Mouse (Mus musculus) spleen, adult 2 months (tissue): Measurements from ENCODE around the gene Uqcr10. TPM values are rescaled to one million over a fixed set of nuclear protein-coding genes. Genes with fewer than 3 reads are reported as not detected.

Experiments used
- DNase-seq, 2 experiments: peaks; one replicate each; pipeline versions ENCODE4 v3.0.0 to v3.0.0-alpha.2; 2012 to 2021; ENCODE audit warnings: low spot score in 2 of 2, low read depth in 1 of 2
- H3K27ac ChIP-seq: fragments of 200-500 bp; 2 replicates; pipeline ENCODE4 v1.5.1; 2012; ENCODE audit warnings: low read length, inconsistent platforms; ENCODE audit not compliant: insufficient read depth
- H3K27me3 ChIP-seq: fragments of 200-500 bp; 2 replicates; pipeline ENCODE4 v1.6.1; 2012; ENCODE audit warnings: mild to moderate bottlenecking, moderate library complexity, low read length, inconsistent platforms; ENCODE audit not compliant: control insufficient read depth, insufficient read depth
- H3K36me3 ChIP-seq: fragments of 200-500 bp; 2 replicates; pipeline ENCODE4 v1.6.1; 2012; ENCODE audit warnings: mild to moderate bottlenecking, low read length, inconsistent platforms; ENCODE audit not compliant: control insufficient read depth, insufficient read depth
- H3K4me1 ChIP-seq: fragments of 200-500 bp; 2 replicates; pipeline ENCODE4 v1.6.1; 2011; ENCODE audit warnings: inconsistent platforms; ENCODE audit not compliant: control insufficient read depth, insufficient read depth, insufficient read length
- H3K4me3 ChIP-seq: fragments of 200-500 bp; 2 replicates; pipeline ENCODE4 v1.5.1; 2011; ENCODE audit warnings: mild to moderate bottlenecking, inconsistent platforms; ENCODE audit not compliant: insufficient read depth, insufficient read length; ENCODE audit errors: extremely low read depth
- CTCF ChIP-seq: fragments of 200-500 bp; IDR thresholded peaks from 2 replicates; pipeline ENCODE4 v1.5.1; 2011; ENCODE audit warnings: mild to moderate bottlenecking, inconsistent platforms; ENCODE audit not compliant: insufficient read depth, insufficient read length, insufficient replicate concordance; ENCODE audit errors: extremely low read depth
- POLR2A ChIP-seq: fragments of 200-500 bp; IDR thresholded peaks from 2 replicates; pipeline ENCODE4 v1.6.1; 2011; ENCODE audit warnings: low read depth, low read length, inconsistent platforms
- WGBS: fragments of 180-500 bp; shearing (Covaris S2); methylation state at CpG from one replicate; pipeline ENCODE4 v1.1.7; 2018; 5-methylcytosine and 5-hydroxymethylcytosine counted together
- polyA plus RNA-seq: library from polyadenylated mRNA; depleted of rRNA; stranded (reverse); fragments of >200 nt; gene quantifications from 2 replicates; pipeline ENCODE4 v1.2.3, GENCODE M21; 2012

Uqcr10 gene
- polyA plus RNA-seq, 1 experiment = 160 TPM

DNA sequence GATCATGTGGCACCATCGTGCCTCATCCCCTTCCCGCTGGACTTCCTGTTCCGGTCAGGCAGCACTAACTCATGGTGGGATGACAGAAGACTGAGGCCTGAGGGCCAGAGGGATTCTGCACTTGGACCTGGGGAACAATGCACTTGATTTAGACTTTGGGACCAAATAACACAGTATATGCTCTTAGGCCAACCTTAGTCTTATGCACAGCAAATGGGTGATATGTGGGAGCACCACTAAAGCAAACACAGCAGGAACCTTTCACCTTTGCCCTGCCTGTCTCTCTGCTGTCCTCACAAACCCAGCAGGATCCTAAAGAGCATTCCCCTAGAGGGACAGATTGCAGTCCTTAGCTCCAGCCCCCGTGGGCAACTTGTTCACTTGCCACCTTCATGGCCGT lies 36.6 kb upstream of the Uqcr10 start:
- H3K36me3 ChIP-seq = peaks cover 10% of the 10 kb centered on the region
- TF ChIP-seq CTCF (no peak), POLR2A (no peak)
- H3K27me3 ChIP-seq = peaks cover 5% of the 10 kb centered on the region; the same call in 1 of the 2 replicates
- H3K4me3 ChIP-seq = no peak overlapping the region
- DNase-seq = no peak
- H3K27ac ChIP-seq = no peak overlapping the region
- WGBS = 61% methylated on average over 5 of the region's 5 CpGs
- peaks cover under 1% of the 10 kb centered on the region; the same call in 1 of the 2 replicates for H3K4me1 ChIP-seq

DNA sequence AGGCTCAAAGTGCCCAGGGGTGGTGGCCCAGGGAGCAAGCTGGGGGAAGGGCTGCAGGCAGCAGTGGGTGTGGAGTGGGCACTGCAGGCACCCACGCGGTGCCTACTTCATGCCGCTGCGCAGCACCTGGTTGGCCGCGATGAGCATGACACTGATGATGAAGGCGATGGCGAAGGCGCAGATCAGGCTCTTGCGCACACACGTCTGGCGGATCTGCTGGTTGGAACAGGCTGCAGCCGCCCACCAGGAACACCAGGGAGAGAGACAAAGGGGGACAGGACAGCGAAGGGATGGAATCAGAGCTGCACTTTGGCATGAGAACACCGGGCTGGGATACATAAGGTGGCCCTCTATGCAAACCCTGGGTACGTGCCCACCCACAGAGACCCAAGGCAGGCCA lies 34.6 kb upstream of the Uqcr10 start:
- Histone ChIP-seq H3K27ac (no peak overlapping the region), H3K36me3 (peaks cover 17% of the 10 kb centered on the region), H3K4me3 (no peak overlapping the region), H3K4me1 (no peaks in the 10 kb centered on the region), H3K27me3 (no peaks in the 10 kb centered on the region)
- 94% methylated on average over 16 of the region's 16 CpGs for WGBS
- TF ChIP-seq POLR2A (no peak), CTCF (no peak)
- DNase-seq = no peak

DNA sequence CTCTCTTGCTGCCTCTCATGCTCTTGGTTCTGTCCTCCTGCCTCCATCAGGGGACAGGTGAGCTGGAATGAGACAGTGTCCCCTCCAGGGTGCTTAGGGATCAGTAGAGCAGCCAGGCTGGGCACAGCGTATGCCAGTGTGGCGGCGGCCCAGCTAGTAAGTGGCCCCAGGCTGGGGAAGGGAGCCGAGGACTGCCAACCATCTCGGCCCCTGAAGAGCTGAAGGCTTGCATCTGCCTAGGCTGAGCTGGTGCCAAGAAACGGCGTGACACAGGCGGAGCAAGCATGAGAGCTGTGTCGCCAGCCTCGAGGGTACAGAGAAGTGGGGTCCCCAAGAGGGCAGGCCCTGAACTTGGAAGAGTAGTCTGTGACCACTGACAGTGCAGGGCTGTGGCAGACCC lies 33.5 kb upstream of the Uqcr10 start:
- Histone ChIP-seq H3K4me1 (no peaks in the 10 kb centered on the region), H3K27ac (no peak overlapping the region), H3K36me3 (peaks cover 18% of the 10 kb centered on the region), H3K27me3 (no peaks in the 10 kb centered on the region), H3K4me3 (no peak overlapping the region)
- DNase-seq = no peak
- TF ChIP-seq CTCF (no peak), POLR2A (no peak)
- WGBS = 85% methylated on average over 10 of the region's 10 CpGs

DNA sequence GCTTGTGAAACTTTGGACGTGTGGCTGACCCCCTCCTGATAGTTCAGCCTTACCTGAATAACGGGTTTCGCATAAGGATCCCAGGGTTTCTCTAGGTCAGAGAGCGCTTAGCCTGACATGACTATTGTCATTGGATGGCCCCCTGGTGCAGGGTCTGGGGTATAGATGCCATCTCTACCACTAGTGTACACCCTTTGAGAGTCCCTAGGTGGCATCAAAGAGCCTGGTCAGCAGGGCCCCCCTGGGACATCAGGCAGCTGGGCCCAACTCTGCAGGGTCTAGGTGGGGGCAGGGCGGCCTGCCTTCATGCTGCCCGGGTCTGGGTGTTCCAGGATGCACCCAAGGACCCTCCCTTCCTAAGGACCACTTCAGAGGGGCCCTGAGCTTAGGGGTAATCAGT lies 32.2 kb upstream of the Uqcr10 start:
- Histone ChIP-seq H3K27me3 (no peaks in the 10 kb centered on the region), H3K27ac (no peak overlapping the region), H3K4me3 (no peak overlapping the region), H3K4me1 (no peaks in the 10 kb centered on the region), H3K36me3 (peaks cover 20% of the 10 kb centered on the region)
- TF ChIP-seq CTCF (no peak), POLR2A (no peak)
- DNase-seq = no peak
- WGBS = 90% methylated on average over 6 of the region's 6 CpGs

DNA sequence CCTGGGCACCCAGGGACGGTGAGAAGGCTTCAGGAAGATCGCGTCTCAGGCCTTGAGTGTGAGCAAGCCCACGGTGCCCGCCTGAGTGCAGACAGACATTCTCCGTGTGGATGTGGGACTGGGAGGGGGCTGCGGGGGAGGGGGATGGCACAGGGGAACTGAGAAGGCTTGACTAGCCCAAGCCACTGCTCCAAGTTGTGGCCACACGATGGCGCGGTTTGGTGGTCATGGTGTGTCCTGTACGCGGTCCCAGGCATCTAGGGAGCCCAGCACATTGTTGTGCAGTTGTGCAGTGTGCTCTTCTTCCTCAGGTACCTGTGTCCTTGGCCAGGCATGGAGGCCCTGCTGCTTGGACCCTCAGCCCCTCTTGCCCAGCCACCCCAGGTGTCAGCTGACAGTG lies 30.0 kb upstream of the Uqcr10 start:
- Histone ChIP-seq H3K27me3 (no peaks in the 10 kb centered on the region), H3K4me1 (no peaks in the 10 kb centered on the region), H3K4me3 (no peak overlapping the region), H3K27ac (no peak overlapping the region), H3K36me3 (peaks cover 20% of the 10 kb centered on the region)
- no peak for DNase-seq
- 88% methylated on average over 12 of the region's 12 CpGs for WGBS
- TF ChIP-seq POLR2A (no peak), CTCF (no peak)

DNA sequence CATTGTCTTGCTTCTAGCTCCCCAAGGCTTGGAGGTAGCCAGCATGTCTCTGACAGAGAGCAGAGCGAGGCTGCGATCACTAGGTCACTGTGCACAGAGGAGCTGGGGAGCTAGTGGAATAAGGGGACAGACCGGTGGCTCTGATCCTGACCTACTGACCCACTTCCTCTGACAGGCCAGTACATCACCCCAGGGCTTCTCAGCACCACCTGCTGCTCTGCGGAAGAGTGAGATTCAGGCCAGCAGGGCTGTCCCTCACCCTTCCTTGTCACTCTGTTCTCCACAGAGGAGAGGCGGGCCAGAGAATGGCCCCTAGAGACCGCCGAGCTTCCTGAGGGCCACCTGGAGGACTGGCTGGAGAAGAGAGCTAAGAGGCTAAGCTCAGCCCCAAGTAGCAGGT lies 27.6 kb upstream of the Uqcr10 start:
- peaks cover 9% of the 10 kb centered on the region for H3K36me3 ChIP-seq
- no peak for DNase-seq
- TF ChIP-seq CTCF (no peak), POLR2A (no peak)
- H3K4me3 ChIP-seq = no peak overlapping the region
- 90% methylated on average over 7 of the region's 7 CpGs for WGBS
- no peaks in the 10 kb centered on the region for H3K27me3 ChIP-seq
- H3K27ac ChIP-seq = no peak overlapping the region
- H3K4me1 ChIP-seq = no peaks in the 10 kb centered on the region

DNA sequence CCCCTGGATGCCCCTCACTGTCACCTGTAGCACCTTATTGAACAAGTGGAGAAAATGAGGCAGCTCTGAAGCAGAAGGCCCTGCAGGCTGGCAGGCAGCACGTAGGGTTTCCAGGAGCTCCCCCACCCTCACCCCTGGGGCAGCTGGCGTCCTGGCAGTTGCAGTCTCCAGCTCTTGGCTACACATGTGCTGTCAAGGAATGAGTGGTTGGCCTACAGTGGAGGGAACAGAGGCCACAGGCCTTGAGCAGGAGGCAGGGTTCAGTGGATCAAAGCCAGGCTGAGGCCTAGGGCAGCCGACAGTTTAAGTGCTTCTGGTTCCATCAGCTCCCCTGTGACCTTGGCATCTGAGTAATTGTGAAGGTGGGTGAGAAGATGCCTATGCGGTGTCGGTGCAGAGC lies 26.8 kb upstream of the Uqcr10 start:
- Histone ChIP-seq H3K4me1 (no peaks in the 10 kb centered on the region), H3K27ac (no peak overlapping the region), H3K4me3 (no peak overlapping the region), H3K27me3 (no peaks in the 10 kb centered on the region), H3K36me3 (peaks cover 9% of the 10 kb centered on the region)
- WGBS = 93% methylated on average over 5 of the region's 5 CpGs
- DNase-seq = no peak
- TF ChIP-seq POLR2A (no peak), CTCF (no peak)
